Mouse (Mus musculus) lung, embryonic 15.5 days (tissue): Measurements from ENCODE around the gene Ranbp6. TPM values are rescaled to one million over a fixed set of nuclear protein-coding genes. Genes with fewer than 3 reads are reported as not detected.
A peak's percentile ranks its signal among the peaks of the same experiment; 100 is the strongest.

Experiments used
- ATAC-seq: fragments of 200-750 bp; cut with Nextera tagmentation; 2 replicates; pipeline ENCODE4 v1.8.0; 2017; ENCODE audit warnings: moderate number of reproducible peaks, borderline replicate concordance; ENCODE audit not compliant: low FRiP score, low TSS enrichment; ENCODE audit errors: extremely low read depth
- H3K27ac ChIP-seq: fragments of 300-500 bp; sonication (generic); 2 replicates; pipeline ENCODE4 v1.5.1; 2015; ENCODE audit warnings: moderate library complexity, mild to moderate bottlenecking, inconsistent platforms
- H3K27me3 ChIP-seq: fragments of 300-500 bp; sonication (generic); 2 replicates; pipeline ENCODE4 v1.6.1; 2015; ENCODE audit warnings: inconsistent platforms
- H3K36me3 ChIP-seq: fragments of 300-500 bp; sonication (generic); 2 replicates; pipeline ENCODE4 v1.6.1; 2015; ENCODE audit warnings: inconsistent platforms
- H3K4me1 ChIP-seq: fragments of 300-500 bp; sonication (generic); 2 replicates; pipeline ENCODE4 v1.6.1; 2015; ENCODE audit warnings: inconsistent platforms
- H3K4me2 ChIP-seq: fragments of 300-500 bp; sonication (generic); 2 replicates; pipeline ENCODE4 v1.6.1; 2015; ENCODE audit warnings: inconsistent platforms, mild to moderate bottlenecking, moderate library complexity
- H3K4me3 ChIP-seq: fragments of 300-500 bp; sonication (generic); 2 replicates; pipeline ENCODE4 v1.5.1; 2015; ENCODE audit warnings: mild to moderate bottlenecking, inconsistent platforms
- H3K9ac ChIP-seq: fragments of 300-500 bp; sonication (generic); 2 replicates; pipeline ENCODE4 v1.6.1; 2015; ENCODE audit warnings: inconsistent platforms
- H3K9me3 ChIP-seq: fragments of 300-500 bp; sonication (generic); 2 replicates; pipeline ENCODE4 v1.6.1; 2016; ENCODE audit warnings: inconsistent platforms
- WGBS: fragments of 180-500 bp; shearing (Covaris S2); methylation state at CpG from one replicate; pipeline ENCODE4 v1.1.7; 2015; 5-methylcytosine and 5-hydroxymethylcytosine counted together
- polyA plus RNA-seq: library from polyadenylated mRNA; unstranded; fragments of >200 nt; fragmentation: Nextera tagmentation; extraction: Ambion mirVana; gene quantifications from 2 replicates; pipeline ENCODE4 v1.2.1, GENCODE M21; 2015

Gene Ranbp6
- polyA plus RNA-seq, 1 experiment from 2014 or later = 14.4 TPM

DNA sequence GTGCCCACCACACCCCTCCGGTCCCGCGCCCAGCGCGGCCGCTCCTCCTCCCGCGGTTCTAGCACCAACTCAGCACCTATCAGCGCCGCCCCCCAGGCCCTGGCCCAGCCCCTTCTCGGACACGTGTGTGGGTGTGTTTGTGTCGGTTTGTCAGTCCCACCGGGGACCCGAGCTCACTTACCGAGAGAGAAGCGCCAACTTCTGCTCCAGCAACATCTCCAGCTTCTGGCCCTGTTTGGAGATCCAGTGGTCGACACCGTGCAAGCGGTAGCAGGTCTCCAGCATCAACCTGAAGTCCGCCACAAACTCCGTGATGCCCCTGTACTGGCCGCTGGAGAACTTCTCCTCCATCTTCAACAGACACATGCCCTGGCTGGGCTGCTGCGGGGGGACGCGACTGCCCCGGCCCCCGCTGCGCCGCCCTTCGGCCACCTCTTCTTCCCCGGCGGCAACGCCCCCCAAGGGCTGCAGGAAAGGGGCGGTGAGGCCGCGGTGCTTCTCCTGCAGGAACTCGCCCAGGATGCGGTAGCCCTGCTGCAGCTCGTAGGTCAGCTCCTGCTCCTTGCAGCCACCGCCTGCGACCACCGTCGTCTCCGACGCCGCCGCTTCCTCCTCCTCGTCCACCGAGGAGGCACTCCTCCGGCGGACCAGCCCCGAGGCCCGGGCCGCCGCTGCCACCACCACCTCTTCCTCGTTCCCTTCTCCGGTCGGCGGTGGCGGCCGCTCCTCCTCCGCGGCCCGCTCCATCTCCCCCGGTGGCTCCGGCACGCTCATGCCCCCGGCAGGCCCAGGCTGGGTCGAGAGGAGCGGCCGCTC lies 7.5 kb downstream of the Ranbp6 start:
- peak overlapping the region; percentile 92 for H3K27ac ChIP-seq
- peak; percentile 71 for ATAC-seq
- peak overlapping the region; percentile 81 for H3K9ac ChIP-seq
- peak overlapping the region; percentile 78 for H3K4me2 ChIP-seq
- H3K36me3 ChIP-seq = peaks cover 12% of the 10 kb centered on the region; the same call in 1 of the 2 replicates
- no peaks in the 10 kb centered on the region for H3K27me3 ChIP-seq
- peaks cover 12% of the 10 kb centered on the region for H3K4me1 ChIP-seq
- H3K4me3 ChIP-seq = peak overlapping the region; percentile 80
- no peaks in the 10 kb centered on the region for H3K9me3 ChIP-seq
- under 1% methylated on average over 65 of the region's 72 CpGs for WGBS

DNA sequence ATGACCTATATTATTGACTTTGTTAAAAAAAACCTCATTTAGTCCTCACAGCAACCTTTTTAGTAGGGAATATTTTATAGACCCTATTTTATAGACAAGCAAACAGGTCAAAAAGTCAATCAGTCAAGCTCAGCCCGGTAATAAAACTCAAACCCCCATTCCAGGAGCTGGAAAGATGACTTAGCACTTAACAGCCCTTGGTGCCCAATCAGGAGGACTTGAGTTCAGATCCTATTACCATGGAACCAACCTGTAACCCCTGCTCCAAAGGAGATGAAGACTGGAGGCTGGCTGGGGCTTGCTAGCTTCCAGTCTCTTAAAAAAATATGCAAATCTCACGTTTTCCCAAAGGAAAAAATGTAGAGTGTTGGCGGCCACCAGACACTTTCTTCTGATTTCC lies 8.8 kb downstream of the Ranbp6 start:
- no peak overlapping the region for H3K9ac ChIP-seq
- peaks cover 12% of the 10 kb centered on the region for H3K4me1 ChIP-seq
- H3K36me3 ChIP-seq = no peaks in the 10 kb centered on the region
- H3K27ac ChIP-seq = no peak overlapping the region
- ATAC-seq = no peak
- no peaks in the 10 kb centered on the region for H3K9me3 ChIP-seq
- peak overlapping the region; percentile 78 for H3K4me2 ChIP-seq
- H3K27me3 ChIP-seq = no peaks in the 10 kb centered on the region
- H3K4me3 ChIP-seq = peak overlapping the region; percentile 26
- WGBS = 31% methylated on average over 3 of the region's 3 CpGs

DNA sequence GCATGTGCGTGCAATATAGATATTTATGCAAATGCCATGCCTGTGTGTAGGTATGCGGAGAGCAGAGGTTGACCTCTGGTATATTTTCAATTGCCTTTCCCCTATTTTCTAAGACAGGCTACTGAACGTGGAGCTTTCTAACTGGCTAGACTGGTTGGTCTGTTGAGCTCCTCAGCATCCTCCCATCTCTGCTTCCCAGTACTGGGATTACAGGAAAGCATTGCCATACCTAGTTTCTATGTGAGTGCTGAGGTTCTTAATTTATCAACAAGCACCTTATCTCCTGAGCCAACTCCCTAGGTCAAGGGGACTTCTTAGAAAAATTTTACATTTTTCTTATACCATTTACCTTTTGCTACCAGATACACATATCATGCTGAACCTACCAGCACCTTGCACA lies 15.4 kb downstream of the Ranbp6 start:
- Histone ChIP-seq H3K9me3 (no peaks in the 10 kb centered on the region), H3K27ac (no peak overlapping the region), H3K27me3 (no peaks in the 10 kb centered on the region), H3K4me3 (no peak overlapping the region), H3K9ac (no peak overlapping the region), H3K4me2 (no peak overlapping the region), H3K36me3 (no peaks in the 10 kb centered on the region), H3K4me1 (no peaks in the 10 kb centered on the region)
- 90% methylated on average over 3 of the region's 3 CpGs for WGBS
- ATAC-seq = no peak

DNA sequence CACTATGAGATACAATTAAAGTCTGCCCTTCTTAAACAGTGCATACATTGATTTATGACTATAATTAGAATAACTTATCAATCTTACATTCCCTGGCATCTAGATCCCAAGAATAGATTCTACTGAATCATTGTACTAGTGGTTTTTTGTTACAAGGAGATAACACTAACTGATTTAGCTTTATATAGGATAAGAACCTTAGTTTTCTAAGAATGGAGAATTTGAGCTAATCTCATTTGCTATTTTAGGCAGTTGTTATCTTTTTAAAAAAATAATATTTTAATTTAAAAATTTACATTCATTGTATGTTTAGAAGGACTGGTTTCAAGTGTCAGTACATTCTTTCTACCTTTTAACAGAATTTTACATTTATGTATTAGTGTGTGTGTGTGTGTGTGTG lies 24.8 kb downstream of the Ranbp6 start:
- Histone ChIP-seq H3K27me3 (no peaks in the 10 kb centered on the region), H3K4me2 (no peak overlapping the region), H3K9ac (no peak overlapping the region), H3K4me1 (no peaks in the 10 kb centered on the region), H3K4me3 (no peak overlapping the region), H3K9me3 (no peaks in the 10 kb centered on the region), H3K27ac (no peak overlapping the region), H3K36me3 (0 out of 2 replicates have a peak, but pooled peaks cover 3% of the 10 kb centered on the region)
- ATAC-seq = no peak

DNA sequence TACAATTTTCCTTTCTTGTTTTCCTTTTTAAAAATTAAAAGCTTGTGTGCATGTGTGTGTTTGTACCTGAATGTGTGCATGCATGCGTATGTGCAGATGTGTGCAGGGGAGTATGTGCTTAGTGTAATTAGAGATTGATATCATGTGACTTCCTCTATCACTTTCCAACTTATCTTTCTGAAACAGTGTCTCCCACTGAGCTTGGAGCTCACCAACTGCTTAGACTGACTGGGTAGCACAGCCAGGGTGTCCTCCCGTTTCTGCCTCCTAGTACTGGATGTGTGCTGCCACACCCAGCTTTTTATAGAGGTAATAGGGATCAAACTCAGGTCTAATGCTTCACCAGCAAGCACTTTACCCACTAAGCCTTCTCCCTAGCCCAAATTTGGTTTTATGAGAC lies 29.9 kb downstream of the Ranbp6 start:
- no peaks in the 10 kb centered on the region for H3K27me3 ChIP-seq
- WGBS = 81% methylated on average over 2 of the region's 2 CpGs
- no peak overlapping the region for H3K4me3 ChIP-seq
- no peak overlapping the region for H3K27ac ChIP-seq
- H3K9ac ChIP-seq = no peak overlapping the region
- no peaks in the 10 kb centered on the region for H3K36me3 ChIP-seq
- H3K4me1 ChIP-seq = no peaks in the 10 kb centered on the region
- no peaks in the 10 kb centered on the region for H3K9me3 ChIP-seq
- no peak overlapping the region for H3K4me2 ChIP-seq
- ATAC-seq = no peak

Other genes with a start within 250 kb of the Ranbp6 start
- gene Ermp1, start 164.6 kb downstream of the Ranbp6 start, polyA plus RNA-seq = 6.9 and 7.9 TPM in 2 replicates
- not detected in 2 replicates for gene Mlana, start 115.2 kb downstream of the Ranbp6 start, polyA plus RNA-seq
- 4.1 TPM in 2 replicates for gene 9930021J03Rik, start 7.0 kb downstream of the Ranbp6 start, polyA plus RNA-seq
- 4.7 and 7.1 TPM in 2 replicates for gene Il33, start 112.1 kb upstream of the Ranbp6 start, polyA plus RNA-seq
- not detected in 2 replicates for gene Trpd52l3, start 190.8 kb upstream of the Ranbp6 start, polyA plus RNA-seq
- 66.6 and 69.2 TPM in 2 replicates for gene Uhrf2, start 217.5 kb upstream of the Ranbp6 start, polyA plus RNA-seq